Comparison of ENCODE assay signal across 24 mouse cellular contexts in the genomic region with DNA sequence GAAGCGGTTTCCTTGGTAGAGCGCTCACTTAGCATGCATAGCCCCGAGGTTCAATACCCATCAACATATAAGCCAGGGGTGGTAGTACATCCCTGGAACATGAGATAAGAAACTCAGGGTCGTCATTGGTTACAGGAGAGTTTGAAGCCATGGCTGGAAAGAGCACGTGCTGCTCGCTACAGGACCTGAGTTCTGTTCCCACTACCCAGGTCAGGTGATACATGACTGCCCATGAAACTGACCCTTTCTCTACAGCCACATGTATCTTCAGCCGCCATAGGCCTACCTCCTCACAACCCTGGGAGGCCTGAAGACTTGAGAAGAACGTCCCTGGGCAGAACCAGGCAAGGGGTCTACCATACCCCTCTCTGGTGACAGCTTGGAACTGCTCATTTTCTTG. TPM values are rescaled to one million over a fixed set of nuclear protein-coding genes. Genes with fewer than 3 reads are reported as not detected.
A peak's percentile ranks its signal among the peaks of the same experiment; 100 is the strongest.
DNase-seq lines count a peak whose midpoint lies in the region; ATAC-seq and TF ChIP-seq lines count a peak whose summit lies in the region.
"Had no signal": no experiment of that assay in that cellular context is flagged by ENCODE, and none has a peak within 500 bp of the region (broad histone marks: within the 10 kb centered on the region; RNA-seq: fewer than 3 reads in every experiment).

No protein-coding gene starts in this region.

- peak overlapping the region; percentile 97 for H3K27ac ChIP-seq in kidney, embryonic 15.5 days
- H3K27ac ChIP-seq in lung, embryonic 16.5 days (ENCODE audit: low read length), result peak overlapping the region; percentile 67
- H3K27ac ChIP-seq in embryonic facial prominence, embryonic 14.5 days (replicated peaks; ENCODE audit: low read depth, low read length), result peak overlapping the region; percentile 22; the same call in 1 of the 2 replicates
- H3K27ac ChIP-seq in limb, embryonic 13.5 days, result peak overlapping the region; percentile 73; the same call in 1 of the 2 replicates
- H3K27ac ChIP-seq in hindbrain, embryonic 11.5 days (ENCODE audit: low read depth, low read length), result no peak overlapping the region
- H3K27ac ChIP-seq: forebrain, embryonic 13.5 days; hindbrain, embryonic 14.5 days; left cerebral cortex, adult 2 months; liver, embryonic 12.5 days; midbrain, embryonic 15.5 days; neural tube, embryonic 13.5 days had no signal

- H3K9ac ChIP-seq in kidney, embryonic 15.5 days, result no peak overlapping the region
- H3K9ac ChIP-seq in lung, embryonic 16.5 days (ENCODE audit: low read length), result no peak overlapping the region
- H3K9ac ChIP-seq in embryonic facial prominence, embryonic 14.5 days (ENCODE audit: low read depth, low read length), result no peak overlapping the region
- H3K9ac ChIP-seq in limb, embryonic 13.5 days, result no peak overlapping the region
- H3K9ac ChIP-seq in hindbrain, embryonic 11.5 days (ENCODE audit: low read depth, low read length), result no peak overlapping the region
- H3K9ac ChIP-seq: forebrain, embryonic 13.5 days; hindbrain, embryonic 14.5 days; liver, embryonic 12.5 days; midbrain, embryonic 15.5 days; neural tube, embryonic 13.5 days had no signal

- H3K4me3 ChIP-seq in kidney, embryonic 15.5 days (replicated peaks), result no peak overlapping the region
- H3K4me3 ChIP-seq in lung, embryonic 16.5 days (ENCODE audit: low read length), result no peak overlapping the region
- H3K4me3 ChIP-seq in lung, adult 2 months (replicated peaks; ENCODE audit: extremely low read depth, low read depth, low read length), result no peak overlapping the region
- no peak overlapping the region for H3K4me3 ChIP-seq in embryonic facial prominence, embryonic 14.5 days (ENCODE audit: low read depth, low read length)
- H3K4me3 ChIP-seq in limb, embryonic 13.5 days, result no peak overlapping the region
- no peak overlapping the region for H3K4me3 ChIP-seq in hindbrain, embryonic 11.5 days (ENCODE audit: low read depth, low read length)
- H3K4me3 ChIP-seq: forebrain, embryonic 13.5 days; left cerebral cortex, adult 2 months; liver, embryonic 12.5 days; midbrain, embryonic 15.5 days; myocyte; neural tube, embryonic 13.5 days had no signal

- no peaks in the 10 kb centered on the region for H3K27me3 ChIP-seq in kidney, embryonic 15.5 days
- H3K27me3 ChIP-seq in lung, embryonic 16.5 days (ENCODE audit: control insufficient read depth, insufficient read depth, low read depth, low read length), result no peaks in the 10 kb centered on the region
- no peaks in the 10 kb centered on the region for H3K27me3 ChIP-seq in embryonic facial prominence, embryonic 14.5 days (replicated peaks; ENCODE audit: control insufficient read depth, insufficient read depth, low read length)
- no peaks in the 10 kb centered on the region for H3K27me3 ChIP-seq in limb, embryonic 13.5 days
- H3K27me3 ChIP-seq in hindbrain, embryonic 11.5 days (ENCODE audit: control insufficient read depth, insufficient read depth, low read length), result no peaks in the 10 kb centered on the region
- H3K27me3 ChIP-seq: forebrain, embryonic 13.5 days; liver, embryonic 12.5 days; midbrain, embryonic 15.5 days; neural tube, embryonic 13.5 days had no signal

- H3K36me3 ChIP-seq in kidney, embryonic 15.5 days, result peaks cover 14% of the 10 kb centered on the region
- H3K36me3 ChIP-seq in lung, embryonic 16.5 days (ENCODE audit: control insufficient read depth, insufficient read depth, low read length), result no peaks in the 10 kb centered on the region
- H3K36me3 ChIP-seq in embryonic facial prominence, embryonic 14.5 days (ENCODE audit: control insufficient read depth, insufficient read depth, low read length), result peaks cover 13% of the 10 kb centered on the region
- peaks cover 29% of the 10 kb centered on the region for H3K36me3 ChIP-seq in limb, embryonic 13.5 days
- H3K36me3 ChIP-seq in hindbrain, embryonic 11.5 days (ENCODE audit: control insufficient read depth, insufficient read depth, low read length), result no peaks in the 10 kb centered on the region
- H3K36me3 ChIP-seq: liver, embryonic 12.5 days; midbrain, embryonic 15.5 days; neural tube, embryonic 13.5 days had no signal

- no peak for TF ChIP-seq POLR2A in lung, adult 2 months (IDR thresholded peaks at IDR 0.05; ENCODE audit: borderline replicate concordance, extremely low read depth, low read depth, low read length)

- no peak overlapping the region for H3K4me2 ChIP-seq in kidney, embryonic 15.5 days
- H3K4me2 ChIP-seq in lung, embryonic 16.5 days (ENCODE audit: low read depth, low read length), result no peak overlapping the region
- no peak overlapping the region for H3K4me2 ChIP-seq in embryonic facial prominence, embryonic 14.5 days (ENCODE audit: low read depth, low read length)
- H3K4me2 ChIP-seq in limb, embryonic 13.5 days (replicated peaks), result no peak overlapping the region
- no peak overlapping the region for H3K4me2 ChIP-seq in hindbrain, embryonic 11.5 days (replicated peaks; ENCODE audit: low read depth, low read length)
- H3K4me2 ChIP-seq: forebrain, embryonic 13.5 days; hindbrain, embryonic 14.5 days; midbrain, embryonic 15.5 days; neural tube, embryonic 13.5 days had no signal

- no peak for ATAC-seq in kidney, embryonic 15.5 days (replicated peaks; ENCODE audit: low FRiP score)
- ATAC-seq in lung, embryonic 16.5 days (ENCODE audit: low read depth), result no peak
- ATAC-seq in embryonic facial prominence, embryonic 14.5 days (ENCODE audit: low read depth), result no peak
- ATAC-seq in limb, embryonic 13.5 days (ENCODE audit: low FRiP score, low read depth), result no peak
- no peak for ATAC-seq in hindbrain, embryonic 11.5 days (ENCODE audit: low FRiP score)
- ATAC-seq: activated CD4-positive, CD25-positive, alpha-beta regulatory T cell, adult 4 months; forebrain, embryonic 13.5 days; inflammation-experienced regulatory T-cells, adult 6 months; liver, embryonic 12.5 days; midbrain, embryonic 15.5 days had no signal

- WGBS in kidney, embryonic 15.5 days, result 70% methylated on average over 8 of the region's 8 CpGs
- 77% methylated on average over 8 of the region's 8 CpGs for WGBS in lung, embryonic 16.5 days
- WGBS in lung, adult 2 months, result 82% methylated on average over 8 of the region's 8 CpGs
- 85% methylated on average over 8 of the region's 8 CpGs for WGBS in embryonic facial prominence, embryonic 14.5 days
- 83% methylated on average over 8 of the region's 8 CpGs for WGBS in limb, embryonic 13.5 days
- WGBS in hindbrain, embryonic 11.5 days, result 87% methylated on average over 8 of the region's 8 CpGs

- H3K4me1 ChIP-seq in kidney, embryonic 15.5 days, result peaks cover 88% of the 10 kb centered on the region
- H3K4me1 ChIP-seq in lung, embryonic 16.5 days (replicated peaks; ENCODE audit: control insufficient read depth, insufficient read depth, low read length), result peaks cover 82% of the 10 kb centered on the region
- peaks cover 40% of the 10 kb centered on the region for H3K4me1 ChIP-seq in lung, adult 2 months (ENCODE audit: control insufficient read depth, insufficient read depth, low read length)
- peaks cover 73% of the 10 kb centered on the region for H3K4me1 ChIP-seq in embryonic facial prominence, embryonic 14.5 days (ENCODE audit: control insufficient read depth, insufficient read depth, low read length)
- peaks cover 95% of the 10 kb centered on the region for H3K4me1 ChIP-seq in limb, embryonic 13.5 days
- H3K4me1 ChIP-seq in hindbrain, embryonic 11.5 days (replicated peaks; ENCODE audit: control insufficient read depth, insufficient read depth, low read length), result no peaks in the 10 kb centered on the region

- TF ChIP-seq CTCF in lung, adult 2 months (IDR thresholded peaks at IDR 0.05; ENCODE audit: insufficient read depth, low read length), result no peak

- no peak for DNase-seq in kidney, adult 11 months
- DNase-seq in lung, adult 2 months, result no peak
- no peak for DNase-seq in embryonic facial prominence, embryonic 14.5 days (ENCODE audit: low spot score)
- no peak for DNase-seq in hindbrain, embryonic 11.5 days (ENCODE audit: low spot score)
- DNase-seq: adrenal gland, adult 8-10 months; cerebellum, adult 11-12 months; cerebellum, postnatal 10 days; gastrocnemius, postnatal 36 days; kidney, adult 8-10 months; left cerebral cortex, postnatal 4 days; lung, postnatal 10 days; thymus, postnatal 25 days had no signal

- H3K9me3 ChIP-seq in kidney, embryonic 15.5 days (replicated peaks), result no peaks in the 10 kb centered on the region
- no peaks in the 10 kb centered on the region for H3K9me3 ChIP-seq in lung, embryonic 16.5 days (ENCODE audit: control insufficient read depth, low read length)
- H3K9me3 ChIP-seq in embryonic facial prominence, embryonic 14.5 days (ENCODE audit: control insufficient read depth, low read length), result no peaks in the 10 kb centered on the region
- H3K9me3 ChIP-seq in limb, embryonic 13.5 days, result no peaks in the 10 kb centered on the region
- no peaks in the 10 kb centered on the region for H3K9me3 ChIP-seq in hindbrain, embryonic 11.5 days (ENCODE audit: control insufficient read depth, low read length)
- H3K9me3 ChIP-seq: forebrain, embryonic 13.5 days; liver, embryonic 12.5 days; midbrain, embryonic 15.5 days; neural tube, embryonic 13.5 days had no signal

RNA-seq across cellular contexts. Expression of a gene that starts 13.0 kb away (rescaled TPM):
- 31.1 and 31.4 TPM in 2 replicates for polyA plus RNA-seq in kidney, embryonic 15.5 days (2015; fragmentation: Nextera tagmentation; extraction: Ambion mirVana)
- polyA plus RNA-seq in lung, embryonic 16.5 days (2015; fragmentation: Nextera tagmentation; extraction: Ambion mirVana), result 27.8 and 31.1 TPM in 2 replicates
- polyA plus RNA-seq in lung, adult 2 months (2012; rRNA removed), result 21.0 and 24.1 TPM in 2 replicates
- polyA plus RNA-seq in embryonic facial prominence, embryonic 14.5 days (2014; fragmentation: Nextera tagmentation; extraction: Ambion mirVana), result 34.5 and 35.3 TPM in 2 replicates
- polyA plus RNA-seq in limb, embryonic 13.5 days (2015; fragmentation: Nextera tagmentation; extraction: Ambion mirVana), result 36.4 and 44.6 TPM in 2 replicates
- polyA plus RNA-seq in hindbrain, embryonic 11.5 days (2014; fragmentation: Nextera tagmentation; extraction: Ambion mirVana), result 7.6 and 10.4 TPM in 2 replicates
